Comparison of ENCODE assay signal across 24 mouse cellular contexts in the genomic region with DNA sequence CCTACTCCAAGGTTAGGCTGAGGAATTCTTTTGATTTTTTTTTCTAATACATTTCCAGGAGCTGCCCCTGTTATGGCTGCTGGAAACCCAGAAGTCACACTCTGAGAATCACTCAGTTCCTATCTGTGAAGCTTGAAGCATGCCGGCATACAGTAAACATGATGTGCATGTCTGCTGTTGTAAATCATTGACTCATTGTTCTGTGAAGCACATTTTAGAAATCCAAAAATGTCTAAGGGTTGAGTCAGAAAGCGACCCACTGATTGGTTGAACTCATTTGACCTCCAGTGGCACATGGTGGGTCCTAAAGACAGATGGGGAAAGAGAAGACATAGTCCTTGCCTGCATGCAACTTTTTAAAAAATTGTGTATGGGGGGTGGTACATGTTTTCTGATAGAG. TPM values are rescaled to one million over a fixed set of nuclear protein-coding genes. Genes with fewer than 3 reads are reported as not detected.
DNase-seq lines count a peak whose midpoint lies in the region; ATAC-seq and TF ChIP-seq lines count a peak whose summit lies in the region.
"Had no signal": no experiment of that assay in that cellular context is flagged by ENCODE, and none has a peak within 500 bp of the region (broad histone marks: within the 10 kb centered on the region; RNA-seq: fewer than 3 reads in every experiment).

No protein-coding gene starts in this region.

- H3K4me2 ChIP-seq in forebrain, embryonic 11.5 days (ENCODE audit: low read depth, low read length, severe bottlenecking), result no peak overlapping the region
- no peak overlapping the region for H3K4me2 ChIP-seq in lung, embryonic 14.5 days
- H3K4me2 ChIP-seq: forebrain, embryonic 15.5 days; heart, embryonic 12.5 days; hindbrain, embryonic 13.5 days; liver, embryonic 12.5 days; stomach, embryonic 15.5 days had no signal

- 84% methylated on average over 2 of the region's 2 CpGs for WGBS in forebrain, embryonic 11.5 days
- 91% methylated on average over 2 of the region's 2 CpGs for WGBS in forebrain, embryonic 10.5 days
- 26% methylated on average over 2 of the region's 2 CpGs for WGBS in lung, embryonic 14.5 days
- 34% methylated on average over 2 of the region's 2 CpGs for whole genome bisulfite sequencing in lung, adult 2 months

- no peaks in the 10 kb centered on the region for H3K9me3 ChIP-seq in forebrain, embryonic 11.5 days (ENCODE audit: control insufficient read depth, low read length)
- no peaks in the 10 kb centered on the region for H3K9me3 ChIP-seq in forebrain, embryonic 10.5 days
- H3K9me3 ChIP-seq in lung, embryonic 14.5 days (ENCODE audit: low read depth, low read length), result no peaks in the 10 kb centered on the region
- H3K9me3 ChIP-seq: forebrain, embryonic 15.5 days; heart, embryonic 12.5 days; hindbrain, embryonic 13.5 days; liver, embryonic 12.5 days; stomach, embryonic 15.5 days had no signal

- H3K36me3 ChIP-seq in forebrain, embryonic 11.5 days (ENCODE audit: control insufficient read depth, insufficient read depth, low read length), result no peaks in the 10 kb centered on the region
- no peaks in the 10 kb centered on the region for H3K36me3 ChIP-seq in forebrain, embryonic 10.5 days (replicated peaks)
- H3K36me3 ChIP-seq in lung, embryonic 14.5 days (ENCODE audit: insufficient read depth), result no peaks in the 10 kb centered on the region
- H3K36me3 ChIP-seq: forebrain, embryonic 15.5 days; heart, embryonic 12.5 days; hindbrain, embryonic 13.5 days; liver, embryonic 12.5 days; stomach, embryonic 15.5 days had no signal

- in situ Hi-C loops in Patski (cut with MboI; ENCODE audit: low pct_unique_long_range_greater_than_20kb), result no loop called here

- H3K27me3 ChIP-seq in forebrain, embryonic 11.5 days (ENCODE audit: control insufficient read depth, insufficient read depth, low read length), result peaks cover 67% of the 10 kb centered on the region
- H3K27me3 ChIP-seq in forebrain, embryonic 10.5 days (ENCODE audit: poor library complexity, severe bottlenecking), result peaks cover 100% of the 10 kb centered on the region
- H3K27me3 ChIP-seq in lung, embryonic 14.5 days (ENCODE audit: insufficient read depth, low read length), result no peaks in the 10 kb centered on the region
- H3K27me3 ChIP-seq in Patski, result no peaks in the 10 kb centered on the region
- H3K27me3 ChIP-seq: heart, embryonic 12.5 days; stomach, embryonic 15.5 days had no signal

- POLR2A ChIA-PET in Patski (lab: Charles Lee), result interaction anchor here (0.5 kb wide), 1 partner anchor 399 kb away, joined by 3 read pairs; no protein-coding TSS in a partner anchor

- CTCF ChIA-PET in Patski (lab: Charles Lee), result no interaction called here

- no peak for TF ChIP-seq POLR2A in lung, adult 2 months (IDR thresholded peaks at IDR 0.05; ENCODE audit: borderline replicate concordance, extremely low read depth, low read depth, low read length)

- no peak overlapping the region for H3K9ac ChIP-seq in forebrain, embryonic 11.5 days (ENCODE audit: low read length)
- no peak overlapping the region for H3K9ac ChIP-seq in lung, embryonic 14.5 days
- H3K9ac ChIP-seq: forebrain, embryonic 15.5 days; heart, embryonic 12.5 days; hindbrain, embryonic 13.5 days; liver, embryonic 12.5 days; liver, postnatal 0 days; stomach, embryonic 15.5 days had no signal

- peak; percentile 17 for DNase-seq in forebrain, embryonic 11.5 days (ENCODE audit: low spot score)
- DNase-seq in forebrain, embryonic 10.5 days (ENCODE audit: extremely low spot score, low spot score), result no peak
- DNase-seq in lung, embryonic 14.5 days, result peak; percentile 55
- DNase-seq in lung, adult 2 months, result no peak
- peak; percentile 76 for DNase-seq in A20 (ENCODE audit: low read depth, low spot score)
- DNase-seq in Patski (ENCODE audit: low read depth, low spot score), result peak; percentile 48
- DNase-seq in cerebellum, adult 18-20 months, result no peak
- DNase-seq in spleen, adult 12 weeks (ENCODE audit: low spot score), result no peak
- DNase-seq: adrenal gland, postnatal 25 days; cerebellum, adult 11-12 months; cerebellum, postnatal 10 days; gastrocnemius, postnatal 25 days; heart, adult 18-20 months; heart, postnatal 4 days; kidney, adult 18-20 months; liver, postnatal 0 days; midbrain, embryonic 14.5 days; thymus, postnatal 14 days had no signal

- no peak overlapping the region for H3K4me3 ChIP-seq in forebrain, embryonic 11.5 days (ENCODE audit: low read depth, low read length)
- no peak overlapping the region for H3K4me3 ChIP-seq in forebrain, embryonic 10.5 days
- H3K4me3 ChIP-seq in lung, embryonic 14.5 days (ENCODE audit: low read depth, low read length), result no peak overlapping the region
- no peak overlapping the region for H3K4me3 ChIP-seq in lung, adult 2 months (replicated peaks; ENCODE audit: extremely low read depth, low read depth, low read length)
- H3K4me3 ChIP-seq: forebrain, embryonic 15.5 days; heart, embryonic 12.5 days; hindbrain, embryonic 13.5 days; left cerebral cortex, adult 2 months; liver, embryonic 12.5 days; stomach, embryonic 15.5 days had no signal

- no peak for TF ChIP-seq CTCF in lung, embryonic 14.5 days (IDR thresholded peaks at IDR 0.05; ENCODE audit: low read depth)
- TF ChIP-seq CTCF in lung, adult 2 months (IDR thresholded peaks at IDR 0.05; ENCODE audit: insufficient read depth, low read length), result no peak
- no peak for TF ChIP-seq CTCF in Patski (IDR thresholded peaks at IDR 0.05)

- H3K4me1 ChIP-seq in forebrain, embryonic 11.5 days (replicated peaks; ENCODE audit: control insufficient read depth, insufficient read depth, low read length), result peaks cover 14% of the 10 kb centered on the region; the same call in 1 of the 2 replicates
- H3K4me1 ChIP-seq in forebrain, embryonic 10.5 days, result peaks cover 42% of the 10 kb centered on the region
- peaks cover 44% of the 10 kb centered on the region for H3K4me1 ChIP-seq in lung, embryonic 14.5 days (ENCODE audit: insufficient read depth)
- H3K4me1 ChIP-seq in lung, adult 2 months (ENCODE audit: control insufficient read depth, insufficient read depth, low read length), result peaks cover 23% of the 10 kb centered on the region

- H3K27ac ChIP-seq in forebrain, embryonic 11.5 days (ENCODE audit: low read depth, low read length), result no peak overlapping the region
- H3K27ac ChIP-seq in forebrain, embryonic 10.5 days, result no peak overlapping the region
- no peak overlapping the region for H3K27ac ChIP-seq in lung, embryonic 14.5 days (ENCODE audit: low read depth)
- H3K27ac ChIP-seq: forebrain, embryonic 15.5 days; hindbrain, embryonic 13.5 days; left cerebral cortex, adult 2 months; liver, embryonic 12.5 days; stomach, embryonic 15.5 days had no signal

- ATAC-seq in forebrain, embryonic 11.5 days (replicated peaks; ENCODE audit: low FRiP score), result no peak
- no peak for ATAC-seq in lung, embryonic 14.5 days (ENCODE audit: insufficient read depth)
- peak; percentile 35 for ATAC-seq in Patski
- ATAC-seq: forebrain, embryonic 15.5 days; liver, embryonic 12.5 days; liver, postnatal 0 days had no signal

RNA-seq across cellular contexts. Expression of a gene that starts 33.4 kb away (rescaled TPM):
- 18.4 and 22.6 TPM in 2 replicates for polyA plus RNA-seq in forebrain, embryonic 11.5 days (2014; fragmentation: Nextera tagmentation; extraction: Ambion mirVana)
- polyA plus RNA-seq in forebrain, embryonic 10.5 days (2016; fragmentation: Nextera tagmentation; extraction: Ambion mirVana), result 27.3 and 28.1 TPM in 2 replicates
- 79.2 and 87.6 TPM in 2 replicates for polyA plus RNA-seq in lung, embryonic 14.5 days (2014; fragmentation: Nextera tagmentation; extraction: Ambion mirVana)
- polyA plus RNA-seq in lung, adult 2 months (2012; rRNA removed), result 57.3 and 67.2 TPM in 2 replicates
- 48.3 TPM for polyA plus RNA-seq in Patski (2021)

Comparison
In these comparisons a context has a peak if more than half of its experiments do, and no peak if none do; other contexts are left out.
1. DNase-seq: peak in forebrain, embryonic 11.5 days (single experiment), lung, embryonic 14.5 days (single experiment), A20 (single experiment) and Patski (single experiment); none in forebrain, embryonic 10.5 days (single experiment), lung, adult 2 months (single experiment), cerebellum, adult 18-20 months (0 of 2) and spleen, adult 12 weeks (single experiment).